Mouse (Mus musculus) hindbrain, embryonic 13.5 days (tissue): ENCODE measurements around the gene Tada2a. TPM values are rescaled to one million over a fixed set of nuclear protein-coding genes. Genes with fewer than 3 reads are reported as not detected.

Experiments
- ATAC-seq: fragments of 200-750 bp; cut with Nextera tagmentation; 2 replicates; pipeline ENCODE4 v1.8.0; 2017; ENCODE audit warnings: moderate TSS enrichment; ENCODE audit not compliant: low FRiP score
- H3K27ac ChIP-seq: fragments of 300-500 bp; sonication (generic); 2 replicates; pipeline ENCODE4 v1.5.1; 2015; ENCODE audit warnings: inconsistent platforms, mild to moderate bottlenecking, moderate library complexity
- H3K27me3 ChIP-seq: fragments of 300-500 bp; sonication (generic); 2 replicates; pipeline ENCODE4 v1.6.1; 2015; ENCODE audit warnings: mild to moderate bottlenecking, inconsistent platforms
- H3K36me3 ChIP-seq: fragments of 300-500 bp; sonication (generic); 2 replicates; pipeline ENCODE4 v1.6.1; 2015; ENCODE audit warnings: mild to moderate bottlenecking, inconsistent platforms
- H3K4me1 ChIP-seq: fragments of 300-500 bp; sonication (generic); replicated peaks from 2 replicates; pipeline ENCODE4 v1.6.1; 2015; ENCODE audit warnings: inconsistent platforms
- H3K4me2 ChIP-seq: fragments of 300-500 bp; sonication (generic); 2 replicates; pipeline ENCODE4 v1.6.1; 2015; ENCODE audit warnings: inconsistent platforms, mild to moderate bottlenecking, moderate library complexity
- H3K4me3 ChIP-seq: fragments of 300-500 bp; sonication (generic); 2 replicates; pipeline ENCODE4 v1.5.1; 2015; ENCODE audit warnings: mild to moderate bottlenecking, inconsistent platforms
- H3K9ac ChIP-seq: fragments of 300-500 bp; sonication (generic); 2 replicates; pipeline ENCODE4 v1.6.1; 2015; ENCODE audit warnings: mild to moderate bottlenecking, inconsistent platforms
- H3K9me3 ChIP-seq: fragments of 300-500 bp; sonication (generic); 2 replicates; pipeline ENCODE4 v1.6.1; 2016; ENCODE audit warnings: inconsistent platforms
- WGBS: fragments of 180-500 bp; shearing (Covaris S2); methylation state at CpG from one replicate; pipeline ENCODE4 v1.1.7; 2015; 5-methylcytosine and 5-hydroxymethylcytosine counted together
- polyA plus RNA-seq: library from polyadenylated mRNA; unstranded; fragments of >200 nt; fragmentation: Nextera tagmentation; extraction: Ambion mirVana; gene quantifications from 2 replicates; pipeline ENCODE4 v1.2.1, GENCODE M21; 2015

Tada2a gene
- polyA plus RNA-seq, 1 experiment from 2014 or later: 30.0 TPM

- Histone ChIP-seq H3K27ac (0 out of 2 replicates have a peak overlapping the region, but pooled peaks have one; percentile 23), H3K4me1 (no peaks in the 10 kb centered on the region), H3K4me2 (no peak overlapping the region), H3K4me3 (no peak overlapping the region), H3K9me3 (no peaks in the 10 kb centered on the region), H3K36me3 (peaks cover 61% of the 10 kb centered on the region), H3K9ac (no peak overlapping the region), H3K27me3 (no peaks in the 10 kb centered on the region)
- ATAC-seq: no peak
- WGBS: 85% methylated on average over 5 of the region's 5 CpGs
Measured at GRCm38 (mm10) chr11:84097251-84097998, 32.0 kb downstream of the Tada2a start.

- 83% methylated on average over 4 of the region's 4 CpGs for WGBS
- no peak for ATAC-seq
Measured at GRCm38 (mm10) chr11:84095084-84095483, 34.3 kb downstream of the Tada2a start.

DNA sequence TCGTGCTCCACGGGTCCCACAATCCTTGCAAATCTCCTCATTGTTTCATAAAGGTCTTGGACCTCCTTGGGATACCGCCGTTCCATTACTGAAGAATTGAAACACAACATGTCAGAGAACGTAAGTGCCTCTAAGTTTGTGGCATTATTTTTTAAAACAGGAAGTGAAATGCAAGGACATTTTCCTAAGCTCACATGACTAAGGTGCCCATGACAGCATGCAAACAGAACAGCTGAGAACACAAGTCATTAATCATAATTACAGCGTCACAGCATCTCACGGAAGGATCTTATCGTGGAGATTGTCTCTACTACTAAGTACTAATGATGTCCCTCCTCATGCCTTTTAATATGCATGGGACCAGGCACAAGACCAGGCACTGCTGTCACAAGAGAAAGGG, 38.8 kb downstream of the Tada2a start:
- WGBS: 82% methylated on average over 8 of the region's 8 CpGs
- Histone ChIP-seq H3K36me3 (peaks cover 70% of the 10 kb centered on the region), H3K4me1 (no peaks in the 10 kb centered on the region), H3K4me3 (no peak overlapping the region), H3K27me3 (no peaks in the 10 kb centered on the region), H3K27ac (no peak overlapping the region), H3K9me3 (no peaks in the 10 kb centered on the region), H3K4me2 (no peak overlapping the region), H3K9ac (no peak overlapping the region)
- no peak for ATAC-seq

More at GRCm38 (mm10) chr11:84095084-84095483, 34.3 kb downstream of the Tada2a start:
- Histone ChIP-seq H3K9me3 (no peaks in the 10 kb centered on the region), H3K27ac (no peak overlapping the region), H3K27me3 (no peaks in the 10 kb centered on the region), H3K4me3 (no peak overlapping the region), H3K36me3 (peaks cover 57% of the 10 kb centered on the region), H3K4me1 (no peaks in the 10 kb centered on the region), H3K4me2 (no peak overlapping the region), H3K9ac (no peak overlapping the region)

GRCm38 (mm10) chr11:84081901-84082300, 47.5 kb downstream of the Tada2a start:
- H3K4me2 ChIP-seq: no peak overlapping the region
- H3K27ac ChIP-seq: no peak overlapping the region
- peaks cover 49% of the 10 kb centered on the region for H3K36me3 ChIP-seq
- H3K9ac ChIP-seq: no peak overlapping the region
- no peaks in the 10 kb centered on the region for H3K4me1 ChIP-seq
- no peak overlapping the region for H3K4me3 ChIP-seq
- no peak for ATAC-seq
- no peaks in the 10 kb centered on the region for H3K9me3 ChIP-seq
- 83% methylated on average over 5 of the region's 5 CpGs for WGBS
- no peaks in the 10 kb centered on the region for H3K27me3 ChIP-seq

- H3K9ac ChIP-seq: no peak overlapping the region
- ATAC-seq: no peak
- H3K9me3 ChIP-seq: no peaks in the 10 kb centered on the region
- peaks cover 37% of the 10 kb centered on the region for H3K36me3 ChIP-seq
- H3K4me2 ChIP-seq: no peak overlapping the region
- H3K4me3 ChIP-seq: no peak overlapping the region
- WGBS: 91% methylated on average over 3 of the region's 3 CpGs
- H3K27ac ChIP-seq: no peak overlapping the region
- 0 out of 2 replicates have a peak, but pooled peaks cover 2% of the 10 kb centered on the region for H3K4me1 ChIP-seq
- H3K27me3 ChIP-seq: no peaks in the 10 kb centered on the region
Measured at GRCm38 (mm10) chr11:84080327-84080726, 49.1 kb downstream of the Tada2a start.

GRCm38 (mm10) chr11:84079887-84080286, 49.5 kb downstream of the Tada2a start:
- no peak overlapping the region for H3K9ac ChIP-seq
- H3K36me3 ChIP-seq: peaks cover 37% of the 10 kb centered on the region
- H3K27ac ChIP-seq: no peak overlapping the region
- H3K4me1 ChIP-seq: 0 out of 2 replicates have a peak, but pooled peaks cover 2% of the 10 kb centered on the region
- H3K27me3 ChIP-seq: no peaks in the 10 kb centered on the region
- no peak for ATAC-seq
- WGBS: 86% methylated on average over 4 of the region's 4 CpGs
- no peaks in the 10 kb centered on the region for H3K9me3 ChIP-seq
- no peak overlapping the region for H3K4me3 ChIP-seq
- H3K4me2 ChIP-seq: no peak overlapping the region

GRCm38 (mm10) chr11:84079361-84079760, 50.0 kb downstream of the Tada2a start:
- Histone ChIP-seq H3K4me3 (no peak overlapping the region), H3K9ac (no peak overlapping the region), H3K9me3 (no peaks in the 10 kb centered on the region), H3K4me1 (0 out of 2 replicates have a peak, but pooled peaks cover 2% of the 10 kb centered on the region), H3K4me2 (no peak overlapping the region), H3K27me3 (no peaks in the 10 kb centered on the region), H3K27ac (no peak overlapping the region), H3K36me3 (peaks cover 33% of the 10 kb centered on the region)
- ATAC-seq: no peak
- 91% methylated on average over 11 of the region's 11 CpGs for WGBS

DNA sequence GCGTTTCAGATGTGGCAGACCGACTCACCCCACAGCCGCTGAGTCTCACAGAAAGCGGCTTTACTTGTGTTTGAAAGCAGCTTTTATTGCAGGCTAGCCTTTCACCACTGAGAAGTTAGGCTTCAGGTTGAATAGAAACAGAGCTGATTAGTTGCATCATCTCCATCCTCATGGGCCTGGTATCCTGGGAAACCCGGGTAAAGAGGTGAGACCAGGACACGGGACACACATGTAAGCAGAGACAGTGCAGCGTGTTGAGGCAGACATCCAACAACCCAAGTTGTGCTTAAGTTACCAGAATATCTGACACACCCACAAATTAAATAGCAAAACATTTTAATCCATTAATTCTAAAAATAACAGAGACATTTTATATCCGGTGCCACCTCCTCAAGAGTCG, 50.8 kb downstream of the Tada2a start:
- Histone ChIP-seq H3K4me1 (0 out of 2 replicates have a peak, but pooled peaks cover 2% of the 10 kb centered on the region), H3K4me3 (no peak overlapping the region), H3K9me3 (no peaks in the 10 kb centered on the region), H3K36me3 (peaks cover 31% of the 10 kb centered on the region), H3K27me3 (no peaks in the 10 kb centered on the region), H3K27ac (no peak overlapping the region), H3K9ac (no peak overlapping the region), H3K4me2 (no peak overlapping the region)
- WGBS: 90% methylated on average over 9 of the region's 9 CpGs
- ATAC-seq: no peak

DNA sequence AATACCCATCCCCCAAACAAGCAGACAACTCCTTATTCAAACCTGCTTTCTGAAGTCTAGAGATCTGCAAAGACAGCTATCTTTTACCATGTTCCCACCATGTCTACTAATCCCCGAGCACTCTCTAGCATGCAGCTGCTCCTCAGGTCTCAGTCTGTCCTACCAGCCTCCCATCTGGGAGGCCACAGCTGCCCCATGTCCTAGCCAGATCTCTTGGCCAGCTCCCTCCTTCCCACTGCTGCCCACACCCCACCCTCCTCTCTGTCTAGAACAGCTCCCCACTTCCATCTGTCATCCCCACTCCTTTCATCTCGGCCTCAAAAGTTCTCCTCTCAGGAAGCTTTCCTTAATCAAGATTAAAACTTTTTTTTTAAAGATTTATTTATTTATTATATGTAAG, 52.4 kb downstream of the Tada2a start:
- Histone ChIP-seq H3K9me3 (no peaks in the 10 kb centered on the region), H3K36me3 (peaks cover 21% of the 10 kb centered on the region), H3K27ac (no peak overlapping the region), H3K4me3 (no peak overlapping the region), H3K4me1 (0 out of 2 replicates have a peak, but pooled peaks cover 2% of the 10 kb centered on the region), H3K4me2 (no peak overlapping the region), H3K9ac (no peak overlapping the region), H3K27me3 (no peaks in the 10 kb centered on the region)
- ATAC-seq: no peak
- WGBS: 85% methylated on average over 2 of the region's 2 CpGs

GRCm38 (mm10) chr11:84073816-84074764, 55.3 kb downstream of the Tada2a start:
- Histone ChIP-seq H3K4me2 (no peak overlapping the region), H3K4me1 (peaks cover 2% of the 10 kb centered on the region; the same call in 1 of the 2 replicates), H3K9ac (no peak overlapping the region), H3K27me3 (peaks cover 14% of the 10 kb centered on the region), H3K27ac (no peak overlapping the region), H3K36me3 (peaks cover 7% of the 10 kb centered on the region), H3K4me3 (no peak overlapping the region), H3K9me3 (no peaks in the 10 kb centered on the region)
- ATAC-seq: no peak
- WGBS: 79% methylated on average over 7 of the region's 7 CpGs

DNA sequence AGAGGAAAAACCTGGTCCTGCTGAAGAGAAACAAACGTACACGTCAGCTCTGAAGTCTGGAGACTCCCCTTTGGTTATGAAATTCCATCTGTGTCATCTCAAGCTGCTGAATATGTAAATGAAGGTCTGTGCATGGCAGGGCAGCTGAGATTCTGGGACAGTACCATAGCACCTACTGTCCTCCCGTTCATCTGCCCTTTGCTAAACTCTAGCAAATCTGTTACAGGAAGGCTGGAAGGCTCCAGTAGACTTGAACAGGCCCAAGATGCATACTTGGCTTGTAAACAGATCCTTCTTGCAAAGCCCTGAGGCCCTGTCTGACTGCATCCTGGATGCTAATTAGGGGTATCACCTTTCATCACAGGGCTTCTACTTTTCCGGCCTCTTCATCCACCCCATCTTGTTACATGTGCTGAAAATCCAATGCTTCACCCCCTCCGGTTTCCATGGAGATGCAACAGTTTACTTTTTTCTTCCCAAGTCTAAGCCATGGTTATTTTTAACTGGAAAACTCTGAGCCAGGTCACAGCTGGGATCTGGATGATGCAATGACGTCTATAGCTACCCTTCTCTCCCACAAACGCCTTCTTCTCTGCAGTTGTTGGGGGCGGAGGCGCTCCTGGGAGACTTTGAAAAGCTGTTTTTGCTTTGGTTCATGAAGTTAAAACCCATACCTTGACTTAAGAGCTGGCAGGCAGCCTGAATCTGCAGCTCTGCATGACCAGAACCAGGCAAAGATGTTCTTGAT, 56.3 kb downstream of the Tada2a start:
- WGBS: 59% methylated on average over 9 of the region's 9 CpGs
- Histone ChIP-seq H3K9me3 (no peaks in the 10 kb centered on the region), H3K4me2 (no peak overlapping the region), H3K4me3 (no peak overlapping the region), H3K36me3 (no peaks in the 10 kb centered on the region), H3K4me1 (peaks cover 9% of the 10 kb centered on the region), H3K27ac (no peak overlapping the region), H3K9ac (no peak overlapping the region), H3K27me3 (peaks cover 20% of the 10 kb centered on the region)
- ATAC-seq: no peak

- 13% methylated on average over 11 of the region's 11 CpGs for WGBS
- Histone ChIP-seq H3K4me2 (peak within 1 kb of the TSS; percentile 86), H3K4me1 (peaks cover 29% of the 10 kb centered on the region), H3K27ac (peak within 1 kb of the TSS; percentile 40; the same call in 1 of the 2 replicates), H3K27me3 (peaks cover 52% of the 10 kb centered on the region), H3K9ac (peak within 1 kb of the TSS; percentile 75), H3K9me3 (no peaks in the 10 kb centered on the region), H3K36me3 (no peaks in the 10 kb centered on the region), H3K4me3 (peak within 1 kb of the TSS; percentile 64)
- ATAC-seq: no peak
Measured at GRCm38 (mm10) chr11:84069034-84069370, 60.4 kb downstream of the Tada2a start, which contains the start of gene Dusp14. Gene Dusp14, minus strand, starts transcription at chr11:84069261.
